ENCODE assay signal across 12 mouse cellular contexts in the genomic region with DNA sequence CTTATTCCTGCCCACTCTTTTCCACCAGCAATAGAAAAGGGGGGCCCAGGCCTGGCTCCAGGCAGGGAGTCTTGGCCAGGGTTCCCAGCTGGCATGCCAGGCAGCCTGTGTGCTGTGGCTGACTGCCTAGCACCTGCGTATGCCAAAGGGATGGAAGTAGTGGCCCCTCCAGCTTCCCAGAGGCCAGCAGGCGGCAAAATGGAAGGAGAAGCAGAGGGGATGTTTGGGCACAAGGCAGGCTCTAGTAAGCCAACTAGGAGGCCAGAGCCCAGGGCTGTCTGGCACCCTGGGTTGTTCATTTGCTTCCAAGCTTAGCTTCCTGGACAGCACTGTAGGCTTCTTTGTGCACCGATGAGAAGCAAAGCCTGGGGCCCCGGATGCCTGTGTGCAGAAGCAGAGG. TPM values are rescaled to one million over a fixed set of nuclear protein-coding genes. Genes with fewer than 3 reads are reported as not detected.
DNase-seq lines count a peak whose midpoint lies in the region; ATAC-seq and TF ChIP-seq lines count a peak whose summit lies in the region.
"Had no signal": no experiment of that assay in that cellular context is flagged by ENCODE, and none has a peak within 500 bp of the region (broad histone marks: within the 10 kb centered on the region; RNA-seq: fewer than 3 reads in every experiment).

No protein-coding gene starts in this region.

- no peaks in the 10 kb centered on the region for H3K9me3 ChIP-seq in midbrain, embryonic 11.5 days (ENCODE audit: control insufficient read depth, low read length)
- H3K9me3 ChIP-seq in midbrain, embryonic 10.5 days (replicated peaks): no peaks in the 10 kb centered on the region
- no peaks in the 10 kb centered on the region for H3K9me3 ChIP-seq in forebrain, postnatal 0 days (ENCODE audit: low read length)
- no peaks in the 10 kb centered on the region for H3K9me3 ChIP-seq in liver, postnatal 0 days (ENCODE audit: low read length)
- H3K9me3 ChIP-seq: embryonic facial prominence, embryonic 15.5 days had no signal

- peaks cover 28% of the 10 kb centered on the region for H3K27me3 ChIP-seq in midbrain, embryonic 11.5 days (ENCODE audit: control insufficient read depth, insufficient read depth, low read length)
- peaks cover 66% of the 10 kb centered on the region for H3K27me3 ChIP-seq in midbrain, embryonic 10.5 days (ENCODE audit: low read depth, poor library complexity, severe bottlenecking)
- H3K27me3 ChIP-seq in forebrain, postnatal 0 days (ENCODE audit: insufficient read depth, low read length): peaks cover 11% of the 10 kb centered on the region
- H3K27me3 ChIP-seq in liver, postnatal 0 days (ENCODE audit: insufficient read depth, low read length): peaks cover 29% of the 10 kb centered on the region

- no peak overlapping the region for H3K27ac ChIP-seq in midbrain, embryonic 11.5 days (ENCODE audit: low read depth, low read length)
- H3K27ac ChIP-seq in midbrain, embryonic 10.5 days (replicated peaks): no peak overlapping the region
- H3K27ac ChIP-seq in forebrain, postnatal 0 days (ENCODE audit: low read depth, low read length): peak overlapping the region; percentile 29; the same call in 1 of the 2 replicates
- H3K27ac ChIP-seq in liver, postnatal 0 days (ENCODE audit: low read depth): no peak overlapping the region
- H3K27ac ChIP-seq: embryonic facial prominence, embryonic 15.5 days; layer of hippocampus, adult 2 months; liver, embryonic 14.5 days had no signal

- no peaks in the 10 kb centered on the region for H3K36me3 ChIP-seq in midbrain, embryonic 11.5 days (ENCODE audit: control insufficient read depth, insufficient read depth, low read length)
- no peaks in the 10 kb centered on the region for H3K36me3 ChIP-seq in midbrain, embryonic 10.5 days
- H3K36me3 ChIP-seq in forebrain, postnatal 0 days (ENCODE audit: insufficient read depth): no peaks in the 10 kb centered on the region
- no peaks in the 10 kb centered on the region for H3K36me3 ChIP-seq in liver, postnatal 0 days (replicated peaks; ENCODE audit: insufficient read depth, low read length)
- H3K36me3 ChIP-seq: embryonic facial prominence, embryonic 15.5 days had no signal

- H3K4me1 ChIP-seq in midbrain, embryonic 11.5 days (ENCODE audit: control insufficient read depth, insufficient read depth, low read length): peaks cover 2% of the 10 kb centered on the region
- peaks cover 22% of the 10 kb centered on the region for H3K4me1 ChIP-seq in midbrain, embryonic 10.5 days
- H3K4me1 ChIP-seq in forebrain, postnatal 0 days (ENCODE audit: insufficient read depth): no peaks in the 10 kb centered on the region; the same call in 1 of the 2 replicates
- peaks cover 13% of the 10 kb centered on the region for H3K4me1 ChIP-seq in liver, postnatal 0 days (ENCODE audit: insufficient read depth)

- WGBS in midbrain, embryonic 11.5 days: 72% methylated on average over 4 of the region's 4 CpGs
- 77% methylated on average over 4 of the region's 4 CpGs for WGBS in midbrain, embryonic 10.5 days
- 38% methylated on average over 4 of the region's 4 CpGs for WGBS in forebrain, postnatal 0 days
- 70% methylated on average over 4 of the region's 4 CpGs for WGBS in liver, postnatal 0 days (ENCODE audit: insufficient replicate concordance)

- TF ChIP-seq EP300 in liver, postnatal 0 days (IDR thresholded peaks at IDR 0.05; ENCODE audit: low read depth): no peak

- no peak for TF ChIP-seq CTCF in forebrain, postnatal 0 days (IDR thresholded peaks at IDR 0.05; ENCODE audit: low read depth)
- TF ChIP-seq CTCF in liver, postnatal 0 days (IDR thresholded peaks at IDR 0.05; ENCODE audit: low read depth): no peak

- no peak overlapping the region for H3K4me2 ChIP-seq in midbrain, embryonic 11.5 days
- no peak overlapping the region for H3K4me2 ChIP-seq in forebrain, postnatal 0 days (ENCODE audit: low read depth)
- no peak overlapping the region for H3K4me2 ChIP-seq in liver, postnatal 0 days (ENCODE audit: low read depth, low read length)
- H3K4me2 ChIP-seq: embryonic facial prominence, embryonic 15.5 days had no signal

- H3K9ac ChIP-seq in midbrain, embryonic 11.5 days (ENCODE audit: low read length): no peak overlapping the region
- no peak overlapping the region for H3K9ac ChIP-seq in forebrain, postnatal 0 days
- no peak overlapping the region for H3K9ac ChIP-seq in liver, postnatal 0 days (replicated peaks)
- H3K9ac ChIP-seq: embryonic facial prominence, embryonic 15.5 days; liver, embryonic 14.5 days had no signal

- no peak for ATAC-seq in midbrain, embryonic 11.5 days (ENCODE audit: low FRiP score)
- peak; percentile 76 for ATAC-seq in forebrain, postnatal 0 days
- ATAC-seq in liver, postnatal 0 days: no peak
- ATAC-seq in erythroid progenitor cell, adult 5-6 weeks (replicated peaks; ENCODE audit: low FRiP score, poor library complexity, severe bottlenecking): no peak

- peak; percentile 48 to 50 for DNase-seq in heart, adult 18-20 months
- no peak for DNase-seq in heart, adult 11 months
- peak; percentile 80 for DNase-seq in midbrain, embryonic 11.5 days (ENCODE audit: low spot score, missing footprints)
- no peak for DNase-seq in midbrain, embryonic 10.5 days (ENCODE audit: low spot score)
- DNase-seq in cerebellum, adult 18-20 months: peak; percentile 85 to 91
- peak; percentile 82 for DNase-seq in forebrain, postnatal 0 days
- no peak for DNase-seq in liver, postnatal 0 days
- DNase-seq: thymus, adult 2 months had no signal

- no peak overlapping the region for H3K4me3 ChIP-seq in midbrain, embryonic 11.5 days (ENCODE audit: low read depth, low read length)
- H3K4me3 ChIP-seq in midbrain, embryonic 10.5 days: no peak overlapping the region
- H3K4me3 ChIP-seq in forebrain, postnatal 0 days (ENCODE audit: low read depth, low read length): no peak overlapping the region
- H3K4me3 ChIP-seq in liver, postnatal 0 days (ENCODE audit: low read depth, low read length): no peak overlapping the region
- H3K4me3 ChIP-seq: embryonic facial prominence, embryonic 15.5 days; layer of hippocampus, adult 2 months had no signal

RNA-seq across cellular contexts. Expression of a gene that starts 5.5 kb away (rescaled TPM):
- total RNA-seq in heart, adult 18-20 months (2021): under 1 TPM; 0.15 to 0.25 TPM
- polyA plus RNA-seq in midbrain, embryonic 11.5 days (2014; fragmentation: Nextera tagmentation; extraction: Ambion mirVana): 0.37 and 0.47 TPM in 2 replicates
- 0.40 and 0.41 TPM in 2 replicates for polyA plus RNA-seq in midbrain, embryonic 10.5 days (2016; fragmentation: Nextera tagmentation; extraction: Ambion mirVana)
- total RNA-seq in forebrain, postnatal 0 days (2014; rRNA removed): 2.8 and 3.8 TPM in 2 replicates
- polyA plus RNA-seq in forebrain, postnatal 0 days (2015; fragmentation: Nextera tagmentation; extraction: Ambion mirVana): 2.0 and 2.1 TPM in 2 replicates
- 0.07 and 0.13 TPM in 2 replicates for polyA plus RNA-seq in liver, postnatal 0 days (2015; fragmentation: Nextera tagmentation; extraction: Ambion mirVana)
- total RNA-seq in erythroid progenitor cell, adult 5-6 weeks (2015; ENCODE audit: low replicate concordance): not detected in 2 replicates
- not detected in 2 replicates for total RNA-seq in erythroid progenitor cell, adult 5-6 weeks (2017; ENCODE audit: low replicate concordance)
- polyA plus RNA-seq: liver, embryonic 14.5 days had no signal

RNA-seq across cellular contexts. Expression of a gene that starts 21.2 kb away (rescaled TPM):
- 100 to 1,000 TPM; 537 to 590 TPM for total RNA-seq in heart, adult 18-20 months (2021)
- polyA plus RNA-seq in midbrain, embryonic 11.5 days (2014; fragmentation: Nextera tagmentation; extraction: Ambion mirVana): 945 and 991 TPM in 2 replicates
- 976 and 1,159 TPM in 2 replicates for polyA plus RNA-seq in midbrain, embryonic 10.5 days (2016; fragmentation: Nextera tagmentation; extraction: Ambion mirVana)
- total RNA-seq in forebrain, postnatal 0 days (2014; rRNA removed): 793 and 1,371 TPM in 2 replicates
- polyA plus RNA-seq in forebrain, postnatal 0 days (2015; fragmentation: Nextera tagmentation; extraction: Ambion mirVana): 687 and 897 TPM in 2 replicates
- 568 TPM in 2 replicates for polyA plus RNA-seq in liver, postnatal 0 days (2015; fragmentation: Nextera tagmentation; extraction: Ambion mirVana)
- total RNA-seq in erythroid progenitor cell, adult 5-6 weeks (2015; ENCODE audit: low replicate concordance): 931 and 1,058 TPM in 2 replicates
- 346 and 531 TPM in 2 replicates for total RNA-seq in erythroid progenitor cell, adult 5-6 weeks (2017; ENCODE audit: low replicate concordance)

RNA-seq across cellular contexts. Expression of a gene that starts 24.9 kb away (rescaled TPM):
- 1 to 10 TPM; 5.1 to 5.9 TPM for total RNA-seq in heart, adult 18-20 months (2021)
- polyA plus RNA-seq in midbrain, embryonic 11.5 days (2014; fragmentation: Nextera tagmentation; extraction: Ambion mirVana): 9.7 and 10.3 TPM in 2 replicates
- polyA plus RNA-seq in midbrain, embryonic 10.5 days (2016; fragmentation: Nextera tagmentation; extraction: Ambion mirVana): 7.8 and 12.5 TPM in 2 replicates
- 64.1 and 76.4 TPM in 2 replicates for total RNA-seq in forebrain, postnatal 0 days (2014; rRNA removed)
- 49.4 and 57.2 TPM in 2 replicates for polyA plus RNA-seq in forebrain, postnatal 0 days (2015; fragmentation: Nextera tagmentation; extraction: Ambion mirVana)
- polyA plus RNA-seq in liver, postnatal 0 days (2015; fragmentation: Nextera tagmentation; extraction: Ambion mirVana): 0.23 and 0.77 TPM in 2 replicates
- not detected in 2 replicates for total RNA-seq in erythroid progenitor cell, adult 5-6 weeks (2015; ENCODE audit: low replicate concordance)
- total RNA-seq in erythroid progenitor cell, adult 5-6 weeks (2017; ENCODE audit: low replicate concordance): 0.13 and 0.68 TPM in 2 replicates

RNA-seq across cellular contexts. Expression of a gene that starts 51.8 kb away (rescaled TPM):
- total RNA-seq in heart, adult 18-20 months (2021): 1 to 10 TPM in 1 of 2 experiments, not detected in 1; 1.1 TPM
- 6.7 and 8.9 TPM in 2 replicates for polyA plus RNA-seq in midbrain, embryonic 11.5 days (2014; fragmentation: Nextera tagmentation; extraction: Ambion mirVana)
- 8.9 and 16.8 TPM in 2 replicates for polyA plus RNA-seq in midbrain, embryonic 10.5 days (2016; fragmentation: Nextera tagmentation; extraction: Ambion mirVana)
- total RNA-seq in forebrain, postnatal 0 days (2014; rRNA removed): 3.7 and 5.2 TPM in 2 replicates
- polyA plus RNA-seq in forebrain, postnatal 0 days (2015; fragmentation: Nextera tagmentation; extraction: Ambion mirVana): 3.0 and 4.2 TPM in 2 replicates
- 9.9 and 10.0 TPM in 2 replicates for polyA plus RNA-seq in liver, postnatal 0 days (2015; fragmentation: Nextera tagmentation; extraction: Ambion mirVana)
- 8.8 and 24.5 TPM in 2 replicates for total RNA-seq in erythroid progenitor cell, adult 5-6 weeks (2015; ENCODE audit: low replicate concordance)
- 9.6 and 17.5 TPM in 2 replicates for total RNA-seq in erythroid progenitor cell, adult 5-6 weeks (2017; ENCODE audit: low replicate concordance)

Comparison
In these comparisons a context has a peak if more than half of its experiments do, and no peak if none do; other contexts are left out.
1. DNase-seq: peak in heart, adult 18-20 months (2 of 2), midbrain, embryonic 11.5 days (single experiment), cerebellum, adult 18-20 months (2 of 2) and forebrain, postnatal 0 days (single experiment); none in heart, adult 11 months (single experiment), midbrain, embryonic 10.5 days (single experiment) and liver, postnatal 0 days (single experiment).